Mouse (Mus musculus) spleen, adult 2 months (tissue): ENCODE measurements around the gene Alkbh1. TPM values are rescaled to one million over a fixed set of nuclear protein-coding genes. Genes with fewer than 3 reads are reported as not detected.

ENCODE experiments used
- DNase-seq, 2 experiments: peaks; one replicate each; pipeline versions ENCODE4 v3.0.0 to v3.0.0-alpha.2; 2012 to 2021; ENCODE audit warnings: low spot score in 2 of 2, low read depth in 1 of 2
- H3K27ac ChIP-seq: fragments of 200-500 bp; 2 replicates; pipeline ENCODE4 v1.5.1; 2012; ENCODE audit warnings: low read length, inconsistent platforms; ENCODE audit not compliant: insufficient read depth
- H3K27me3 ChIP-seq: fragments of 200-500 bp; 2 replicates; pipeline ENCODE4 v1.6.1; 2012; ENCODE audit warnings: mild to moderate bottlenecking, moderate library complexity, low read length, inconsistent platforms; ENCODE audit not compliant: control insufficient read depth, insufficient read depth
- H3K36me3 ChIP-seq: fragments of 200-500 bp; 2 replicates; pipeline ENCODE4 v1.6.1; 2012; ENCODE audit warnings: mild to moderate bottlenecking, low read length, inconsistent platforms; ENCODE audit not compliant: control insufficient read depth, insufficient read depth
- H3K4me1 ChIP-seq: fragments of 200-500 bp; 2 replicates; pipeline ENCODE4 v1.6.1; 2011; ENCODE audit warnings: inconsistent platforms; ENCODE audit not compliant: control insufficient read depth, insufficient read depth, insufficient read length
- H3K4me3 ChIP-seq: fragments of 200-500 bp; 2 replicates; pipeline ENCODE4 v1.5.1; 2011; ENCODE audit warnings: mild to moderate bottlenecking, inconsistent platforms; ENCODE audit not compliant: insufficient read depth, insufficient read length; ENCODE audit errors: extremely low read depth
- CTCF ChIP-seq: fragments of 200-500 bp; IDR thresholded peaks from 2 replicates; pipeline ENCODE4 v1.5.1; 2011; ENCODE audit warnings: mild to moderate bottlenecking, inconsistent platforms; ENCODE audit not compliant: insufficient read depth, insufficient read length, insufficient replicate concordance; ENCODE audit errors: extremely low read depth
- POLR2A ChIP-seq: fragments of 200-500 bp; IDR thresholded peaks from 2 replicates; pipeline ENCODE4 v1.6.1; 2011; ENCODE audit warnings: low read depth, low read length, inconsistent platforms
- WGBS: fragments of 180-500 bp; shearing (Covaris S2); methylation state at CpG from one replicate; pipeline ENCODE4 v1.1.7; 2018; 5-methylcytosine and 5-hydroxymethylcytosine counted together
- polyA plus RNA-seq: library from polyadenylated mRNA; depleted of rRNA; stranded (reverse); fragments of >200 nt; gene quantifications from 2 replicates; pipeline ENCODE4 v1.2.3, GENCODE M21; 2012

The Alkbh1 gene
- polyA plus RNA-seq, 1 experiment = 17.5 TPM

DNA sequence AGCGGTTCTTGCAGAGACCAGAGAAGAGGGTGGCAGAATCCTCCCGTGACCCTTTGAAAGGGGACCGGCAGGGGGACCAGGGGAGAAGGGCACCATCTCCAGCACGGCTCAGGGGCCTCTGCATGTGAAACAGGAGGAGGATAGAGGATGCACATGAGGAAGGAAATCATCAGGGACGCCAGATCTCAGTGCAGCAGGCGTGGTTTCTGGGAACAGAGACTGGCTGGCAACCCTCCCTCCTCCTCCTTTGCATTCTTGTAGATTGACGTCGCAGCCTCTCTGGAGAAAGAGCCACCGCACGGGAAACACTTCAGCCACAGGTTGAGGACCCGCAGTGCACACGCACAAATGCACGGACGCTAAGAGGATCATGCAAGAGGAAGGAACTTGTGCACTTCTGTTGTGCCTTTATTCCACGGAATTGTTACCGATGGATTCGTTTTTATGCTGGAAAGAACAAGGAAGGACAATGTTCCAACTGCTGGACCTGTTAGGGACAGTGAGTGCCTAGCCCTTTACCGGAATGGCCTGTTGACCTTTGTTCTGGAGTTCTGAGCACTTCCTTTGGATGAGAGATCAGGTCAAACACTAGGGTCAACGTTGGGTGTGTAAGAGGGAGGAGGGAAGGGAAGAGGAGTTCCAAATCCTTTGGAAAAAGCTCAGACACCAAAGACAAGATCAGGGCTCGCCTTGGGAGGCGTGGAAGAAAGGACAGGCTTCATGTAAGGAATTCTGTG lies 35.8 kb downstream of the Alkbh1 start:
- Histone ChIP-seq H3K36me3 (no peaks in the 10 kb centered on the region), H3K27me3 (no peaks in the 10 kb centered on the region), H3K27ac (no peak overlapping the region), H3K4me1 (no peaks in the 10 kb centered on the region), H3K4me3 (no peak overlapping the region)
- DNase-seq = no peak
- no peak for TF ChIP-seq CTCF
- no peak for TF ChIP-seq POLR2A
- 13% methylated on average over 21 of the region's 21 CpGs for WGBS

DNA sequence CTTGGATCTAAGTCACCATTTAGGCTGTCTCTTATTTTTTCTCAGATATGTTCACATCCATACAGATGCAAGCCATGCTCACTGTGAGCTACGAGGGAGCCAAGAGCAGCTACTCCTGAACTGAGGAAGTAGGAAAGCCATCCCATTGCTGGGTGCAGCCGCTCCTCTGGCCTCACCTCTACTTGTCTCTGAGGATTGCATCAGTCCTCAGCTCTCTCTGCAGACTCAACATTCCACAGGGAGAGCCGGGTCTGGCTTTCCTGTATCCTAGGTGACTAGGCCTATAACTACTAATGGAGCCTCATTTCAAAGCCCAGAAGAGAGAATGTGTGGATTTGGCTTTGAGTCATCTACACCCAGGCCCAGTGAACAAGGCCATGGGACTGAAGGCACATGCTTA lies 38.1 kb downstream of the Alkbh1 start:
- no peak overlapping the region for H3K4me3 ChIP-seq
- 78% methylated on average over 3 of the region's 3 CpGs for WGBS
- H3K36me3 ChIP-seq = no peaks in the 10 kb centered on the region
- H3K4me1 ChIP-seq = no peaks in the 10 kb centered on the region
- no peaks in the 10 kb centered on the region for H3K27me3 ChIP-seq
- DNase-seq = no peak
- TF ChIP-seq POLR2A = no peak
- no peak overlapping the region for H3K27ac ChIP-seq

DNA sequence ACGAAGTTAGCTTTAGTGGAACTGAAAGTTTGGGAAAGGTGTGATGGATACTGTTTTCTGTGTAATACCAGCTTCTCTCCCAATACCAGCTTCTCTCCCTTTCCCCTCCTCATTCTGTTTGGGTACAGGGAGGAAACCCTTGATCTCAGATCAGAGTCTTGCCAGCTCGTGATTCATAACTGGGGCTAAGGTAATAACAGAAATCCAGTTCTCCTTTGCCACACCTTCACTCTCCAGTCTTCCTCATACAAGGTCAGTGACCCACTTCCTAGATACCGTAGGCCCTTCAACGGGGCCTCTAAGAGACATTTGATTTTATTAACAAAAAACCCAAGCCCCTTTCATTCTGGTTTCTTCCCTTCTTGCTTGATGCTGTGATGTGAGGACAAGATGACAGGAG lies 38.7 kb downstream of the Alkbh1 start:
- TF ChIP-seq POLR2A (no peak), CTCF (no peak)
- DNase-seq = no peak
- no peaks in the 10 kb centered on the region for H3K36me3 ChIP-seq
- H3K4me3 ChIP-seq = no peak overlapping the region
- no peak overlapping the region for H3K27ac ChIP-seq
- WGBS = 75% methylated on average over 4 of the region's 4 CpGs
- no peaks in the 10 kb centered on the region for H3K27me3 ChIP-seq
- H3K4me1 ChIP-seq = no peaks in the 10 kb centered on the region

DNA sequence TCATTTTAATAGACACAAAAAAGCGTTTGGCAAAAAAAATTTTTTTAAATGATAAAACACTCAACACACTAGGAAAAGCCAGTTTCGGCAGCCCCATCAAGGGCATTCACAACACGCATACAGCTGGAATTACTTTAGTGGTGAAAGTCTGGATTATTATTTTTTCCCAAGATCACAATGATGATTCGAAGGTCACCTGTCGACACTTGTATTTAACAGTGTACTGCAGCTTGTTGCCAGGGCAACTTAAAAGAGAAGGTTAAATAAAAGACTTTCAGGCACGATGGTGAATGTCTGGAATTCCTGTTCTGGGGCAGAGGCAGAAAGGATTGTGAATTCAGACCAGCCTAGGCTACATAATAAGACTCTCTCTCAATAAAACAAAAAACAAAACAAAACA lies 41.9 kb downstream of the Alkbh1 start:
- Histone ChIP-seq H3K36me3 (no peaks in the 10 kb centered on the region), H3K27me3 (no peaks in the 10 kb centered on the region), H3K27ac (no peak overlapping the region), H3K4me3 (no peak overlapping the region), H3K4me1 (no peaks in the 10 kb centered on the region)
- DNase-seq = no peak
- WGBS = 82% methylated on average over 6 of the region's 6 CpGs
- TF ChIP-seq POLR2A (no peak), CTCF (no peak)

DNA sequence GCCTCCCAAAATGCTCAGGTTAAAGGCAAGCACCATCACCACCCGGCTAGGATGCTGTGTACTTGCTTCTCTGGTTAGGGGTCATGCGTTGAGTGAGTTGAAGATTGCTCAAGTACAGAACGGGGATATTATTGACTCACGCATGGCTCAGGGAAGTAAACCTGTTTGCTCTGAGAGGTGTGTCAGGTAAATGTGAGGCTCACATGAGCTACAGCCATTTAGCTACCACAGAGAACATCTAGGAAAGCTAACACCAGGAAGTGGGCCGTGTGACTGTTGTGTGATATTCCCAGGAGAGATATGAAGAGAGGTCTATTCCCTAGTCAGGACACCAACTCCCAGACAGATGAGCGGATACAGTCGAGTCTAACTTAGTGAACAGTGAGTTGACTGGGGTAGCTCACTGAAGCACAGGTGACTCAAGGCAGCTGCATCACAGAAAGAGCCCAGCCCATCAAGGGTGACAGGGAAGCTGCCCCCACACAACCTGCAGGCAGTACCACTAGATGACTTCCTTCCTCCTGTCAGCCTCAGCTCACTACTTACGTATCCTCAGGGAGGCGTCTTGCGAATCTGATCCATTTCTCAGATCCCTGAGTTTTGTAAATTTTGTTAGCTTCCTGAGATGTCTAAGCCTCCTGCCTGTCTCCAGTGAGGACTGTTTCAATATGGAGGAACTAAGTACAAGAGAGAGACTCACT lies 44.5 kb downstream of the Alkbh1 start:
- WGBS = 57% methylated on average over 10 of the region's 10 CpGs
- DNase-seq = no peak

DNA sequence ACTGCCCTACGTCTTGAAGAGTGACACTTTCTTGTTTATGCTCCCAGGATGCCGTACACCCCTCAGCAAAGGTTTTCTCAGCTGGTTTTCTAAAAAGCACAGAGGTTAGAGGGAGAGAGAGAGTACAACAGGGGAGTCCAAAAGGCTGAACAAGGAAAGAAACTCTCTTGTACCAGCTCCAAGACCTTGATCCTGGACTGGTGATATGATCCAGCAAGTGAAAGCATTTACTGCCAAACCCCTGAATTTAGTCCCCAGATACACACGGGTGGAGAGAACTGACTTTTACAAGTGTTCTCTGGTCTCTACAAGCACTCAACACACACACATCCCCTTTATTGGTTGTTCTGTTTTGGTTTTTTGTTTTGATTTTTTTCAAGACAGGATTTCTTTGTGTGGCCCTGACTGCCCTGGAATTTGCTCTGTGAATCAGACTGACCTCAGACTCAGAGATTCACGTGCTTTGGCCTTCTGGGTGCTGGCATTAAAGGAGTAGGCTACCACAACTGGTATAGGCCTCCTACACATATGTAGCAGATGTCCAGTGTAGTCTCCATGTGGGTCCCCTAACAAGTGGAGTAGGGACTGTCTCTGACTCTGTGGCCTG lies 45.9 kb downstream of the Alkbh1 start:
- Histone ChIP-seq H3K4me3 (no peak overlapping the region), H3K27ac (no peak overlapping the region)

More for the DNA sequence above, 44.5 kb downstream of the Alkbh1 start:
- no peaks in the 10 kb centered on the region for H3K4me1 ChIP-seq
- no peaks in the 10 kb centered on the region for H3K27me3 ChIP-seq
- no peaks in the 10 kb centered on the region for H3K36me3 ChIP-seq
- no peak overlapping the region for H3K27ac ChIP-seq
- TF ChIP-seq CTCF (no peak), POLR2A (no peak)
- no peak overlapping the region for H3K4me3 ChIP-seq

More for the DNA sequence above, 45.9 kb downstream of the Alkbh1 start:
- 89% methylated on average over 4 of the region's 4 CpGs for WGBS
- no peaks in the 10 kb centered on the region for H3K36me3 ChIP-seq
- H3K27me3 ChIP-seq = no peaks in the 10 kb centered on the region
- TF ChIP-seq CTCF = no peak
- no peak for TF ChIP-seq POLR2A
- no peaks in the 10 kb centered on the region for H3K4me1 ChIP-seq
- DNase-seq = no peak
